Mouse (Mus musculus) ES-E14 (cell line): ENCODE measurements around the gene Acsl1.

Experiments
- CHD2 ChIP-seq: IDR thresholded peaks from 2 replicates; pipeline ENCODE4 v1.6.1; 2014; ENCODE audit warnings: mild to moderate bottlenecking, low read depth, low read length, inconsistent platforms
- HCFC1 ChIP-seq: IDR thresholded peaks from 2 replicates; pipeline ENCODE4 v1.6.1; 2012; ENCODE audit warnings: low read length, inconsistent platforms, borderline replicate concordance; ENCODE audit not compliant: insufficient read depth
- MAFK ChIP-seq: IDR thresholded peaks from 2 replicates; pipeline ENCODE4 v1.6.1; 2014; ENCODE audit warnings: mild to moderate bottlenecking, low read depth, low read length, inconsistent platforms; ENCODE audit not compliant: insufficient read depth
- ZC3H11A ChIP-seq: IDR thresholded peaks from 2 replicates; pipeline ENCODE4 v1.6.1; 2012; ENCODE audit warnings: low read depth, mild to moderate bottlenecking, inconsistent platforms, low read length, borderline replicate concordance
- ZNF384 ChIP-seq: IDR thresholded peaks from 2 replicates; pipeline ENCODE4 v1.6.1; 2012; ENCODE audit warnings: low read depth, low read length, inconsistent platforms

GRCm38 (mm10) chr8:46533926-46534325, 63.1 kb downstream of the Acsl1 start:
- TF ChIP-seq ZC3H11A (no peak), HCFC1 (no peak), MAFK (no peak), ZNF384 (no peak), CHD2 (no peak)
